Mouse (Mus musculus) adrenal gland, adult 18-20 months (tissue): ENCODE data around the gene Adk. TPM values are rescaled to one million over a fixed set of nuclear protein-coding genes. Genes with fewer than 3 reads are reported as not detected.
A peak's percentile ranks its signal among the peaks of the same experiment; 100 is the strongest.
"Not testable (repeated sequence)": the region's sequence is repeated elsewhere in the genome, so short reads cannot be mapped to it uniquely, and the experiment has no call there.

ENCODE experiments used
- DNase-seq, 2 experiments: peaks; one replicate each; pipeline ENCODE4 v3.0.0; 2021 to 2022; ENCODE audit warnings: low spot score in 2 of 2
- total RNA-seq, 2 experiments: library from RNA; stranded (reverse); gene quantifications; 1 replicate in 1 of 2; 2 replicates in 1 of 2; pipeline ENCODE4 v1.2.3; 2021

Adk gene
- total RNA-seq, 2 experiments from 2014 or later: 116 to 142 TPM

GRCm38 (mm10) chr14:21062766-21063513, 10.6 kb downstream of the Adk start:
- no peak for DNase-seq

GRCm38 (mm10) chr14:21064321-21064720, 11.9 kb downstream of the Adk start:
- DNase-seq: no peak

DNA sequence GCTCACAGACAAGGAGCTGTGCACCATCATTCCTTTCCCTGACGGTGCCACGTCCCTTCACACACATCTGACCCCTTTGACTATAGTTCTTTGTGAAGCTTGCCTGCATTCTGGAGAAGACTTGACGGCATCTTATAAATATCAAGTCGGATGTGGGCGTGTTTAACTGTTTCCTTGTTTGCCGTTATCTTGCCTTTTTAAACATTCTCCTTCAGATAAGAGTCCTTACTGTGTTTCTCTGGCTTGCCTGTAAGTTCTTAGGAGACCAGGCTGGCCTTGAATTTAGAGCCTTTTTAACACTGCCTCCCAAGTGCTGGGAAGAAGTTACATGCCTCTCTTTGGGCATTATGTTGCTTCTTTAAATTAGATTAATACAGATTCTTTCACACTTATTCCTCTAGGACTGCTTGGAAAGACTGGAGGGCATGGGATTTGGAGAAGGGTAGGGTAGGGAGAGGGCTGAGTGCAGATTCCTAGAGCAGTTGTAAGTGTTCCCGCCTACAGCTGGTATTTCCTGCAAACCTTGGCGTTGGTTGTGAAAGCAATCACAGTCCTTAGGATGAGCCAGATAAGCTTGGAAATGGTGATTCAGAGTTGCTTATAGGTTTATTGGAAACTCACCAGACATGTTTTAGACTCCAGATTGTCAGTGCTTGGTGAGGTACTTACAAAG, 13.3 kb downstream of the Adk start:
- no peak for DNase-seq

GRCm38 (mm10) chr14:21069594-21069993, 17.2 kb downstream of the Adk start:
- no peak for DNase-seq

GRCm38 (mm10) chr14:21073981-21074380, 21.6 kb downstream of the Adk start:
- no peak for DNase-seq

DNA sequence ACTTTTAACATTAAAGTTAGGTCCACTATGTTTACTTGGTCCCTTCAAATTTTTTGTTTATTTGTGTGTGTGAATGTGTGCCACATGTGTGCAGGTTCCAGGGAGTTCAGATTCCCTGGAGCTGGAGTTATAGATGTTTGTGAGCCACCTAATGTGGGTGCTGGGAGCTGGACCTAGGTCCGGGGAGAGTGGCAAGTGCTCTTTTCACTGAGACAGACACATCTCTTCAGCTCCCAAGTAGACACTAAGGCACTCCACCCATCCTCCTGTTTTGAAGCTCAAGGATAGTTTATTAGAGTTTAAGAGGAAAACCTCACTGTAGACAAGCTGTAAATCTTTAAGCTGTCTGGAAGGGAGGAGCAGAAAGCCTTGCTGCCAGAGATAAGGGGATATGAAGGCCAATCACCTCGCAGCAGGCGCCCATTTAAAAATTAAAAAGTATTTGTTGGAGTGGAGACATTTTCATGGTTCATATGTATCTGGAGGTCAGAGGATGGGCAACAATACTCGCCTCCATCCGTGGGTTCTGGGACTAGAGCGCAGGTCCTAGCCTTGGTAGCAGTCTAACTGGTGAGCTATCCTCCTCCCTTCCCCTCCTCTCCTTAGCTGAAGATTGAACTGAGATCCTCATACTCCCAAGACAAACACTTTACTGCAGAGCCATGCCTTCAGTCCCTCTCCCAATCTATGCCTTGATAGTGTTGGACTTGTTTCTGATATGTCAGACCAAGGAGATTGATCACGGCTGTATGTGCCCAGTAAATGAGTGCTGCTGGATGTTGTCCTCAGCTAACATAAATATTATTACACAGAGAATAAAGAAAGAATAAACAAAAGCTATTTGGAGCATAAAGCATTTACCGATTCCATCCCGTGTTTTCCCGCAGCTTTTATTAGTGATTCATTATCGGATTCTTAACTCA, 22.3 kb downstream of the Adk start:
- no peak for DNase-seq

- peak; percentile 94 to 95 for DNase-seq
Measured at GRCm38 (mm10) chr14:21075751-21076500, 23.6 kb downstream of the Adk start.

DNA sequence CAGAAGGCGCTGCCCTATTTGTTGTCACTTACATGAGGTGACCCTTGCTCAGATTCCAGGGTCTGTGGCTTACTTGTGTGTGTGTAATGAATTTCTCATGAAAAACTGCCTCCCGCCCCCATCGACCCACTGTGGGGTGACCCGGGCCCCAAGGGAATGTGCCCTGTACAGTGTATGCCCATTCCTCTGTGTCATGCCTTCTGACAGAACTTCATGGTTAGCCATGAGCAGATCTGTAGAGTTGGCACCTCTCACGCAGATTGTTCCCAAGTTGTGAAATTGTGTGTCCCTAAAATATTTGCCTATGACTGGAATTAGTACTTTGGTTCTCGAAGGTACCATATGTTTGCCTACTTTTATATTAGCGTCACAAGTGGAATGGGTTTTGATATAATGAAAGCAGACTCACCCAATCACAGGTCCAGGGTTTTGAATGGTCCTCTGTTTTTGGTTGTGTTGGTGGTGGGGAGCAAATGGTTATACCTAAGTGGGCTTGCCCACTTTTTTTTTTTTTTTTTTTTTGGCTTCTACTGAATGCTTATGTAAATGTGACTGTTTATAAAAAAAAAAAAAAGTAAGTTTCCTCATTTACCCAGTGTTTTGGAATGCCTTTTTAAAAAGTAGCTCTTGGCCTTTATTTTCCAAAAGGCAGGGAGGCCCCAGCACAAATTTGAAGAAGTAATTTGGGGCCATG, 24.3 kb downstream of the Adk start:
- DNase-seq: no peak

DNA sequence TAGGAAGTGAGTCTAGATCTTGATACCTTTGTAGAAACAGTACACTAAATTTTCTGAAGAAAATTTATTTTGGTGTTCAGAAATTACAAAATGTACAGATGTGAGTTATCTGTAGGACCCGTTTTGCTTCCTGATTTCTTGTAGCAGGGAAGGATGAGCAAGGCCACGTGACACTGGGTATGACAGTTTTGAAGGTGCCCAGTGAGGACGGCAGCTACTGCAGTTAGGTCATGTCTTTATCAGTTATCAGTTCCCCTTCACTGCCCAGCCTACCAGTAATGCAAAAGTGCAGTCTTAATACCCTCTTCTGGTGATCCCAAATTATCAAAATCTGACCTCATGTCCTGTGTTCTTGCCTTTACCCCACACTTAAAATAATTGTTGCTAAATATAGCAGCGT, 25.6 kb downstream of the Adk start:
- no peak for DNase-seq

- no peak for DNase-seq
Measured at GRCm38 (mm10) chr14:21078511-21078910, 26.1 kb downstream of the Adk start.

GRCm38 (mm10) chr14:21082823-21083222, 30.4 kb downstream of the Adk start:
- no peak for DNase-seq

- DNase-seq: no peak
Measured at GRCm38 (mm10) chr14:21085666-21086065, 33.3 kb downstream of the Adk start.

DNA sequence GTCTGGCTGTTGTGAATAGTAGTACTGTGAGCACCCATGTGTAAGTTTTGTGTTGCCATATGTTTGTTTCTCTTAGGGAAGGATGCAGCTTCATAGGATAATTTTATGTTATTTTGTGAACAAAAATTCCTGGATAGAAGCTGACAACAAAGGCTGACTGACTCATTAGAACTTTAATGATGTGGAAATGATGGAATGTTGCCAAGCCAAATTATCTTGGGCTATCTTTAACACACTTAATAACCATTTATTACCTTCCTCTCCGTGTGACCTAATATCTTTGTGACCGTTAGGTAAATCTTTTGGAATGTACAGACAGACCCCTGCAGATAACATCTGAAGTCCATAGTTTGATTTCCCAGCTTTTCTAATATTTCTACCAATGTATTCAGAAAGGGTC, 33.7 kb downstream of the Adk start:
- no peak for DNase-seq

- DNase-seq: no peak
Measured at GRCm38 (mm10) chr14:21086827-21087351, 34.5 kb downstream of the Adk start.

- DNase-seq: no peak
Measured at GRCm38 (mm10) chr14:21087390-21088060, 35.2 kb downstream of the Adk start.

DNA sequence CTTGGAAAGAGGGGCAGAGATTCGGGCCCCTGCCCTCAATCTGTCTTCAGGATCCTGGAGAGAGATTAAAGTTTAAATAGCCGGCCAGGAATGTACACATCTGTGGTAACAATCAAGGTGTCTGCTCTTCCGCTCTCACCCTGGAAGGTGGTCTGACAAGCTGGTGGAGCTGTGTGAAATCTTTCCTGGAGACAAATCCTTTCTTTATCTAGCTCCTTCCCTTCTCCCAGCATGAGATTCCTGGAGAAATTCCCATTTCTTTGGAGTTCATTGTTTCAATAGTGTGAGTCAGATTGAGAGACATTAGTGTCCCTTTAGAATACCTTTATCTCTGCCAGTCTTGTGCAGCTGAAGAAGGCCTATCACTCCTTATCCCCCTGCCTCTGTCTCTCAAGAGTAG, 36.4 kb downstream of the Adk start:
- DNase-seq: no peak

- no peak for DNase-seq
Measured at GRCm38 (mm10) chr14:21090400-21090799, 38.0 kb downstream of the Adk start.

DNA sequence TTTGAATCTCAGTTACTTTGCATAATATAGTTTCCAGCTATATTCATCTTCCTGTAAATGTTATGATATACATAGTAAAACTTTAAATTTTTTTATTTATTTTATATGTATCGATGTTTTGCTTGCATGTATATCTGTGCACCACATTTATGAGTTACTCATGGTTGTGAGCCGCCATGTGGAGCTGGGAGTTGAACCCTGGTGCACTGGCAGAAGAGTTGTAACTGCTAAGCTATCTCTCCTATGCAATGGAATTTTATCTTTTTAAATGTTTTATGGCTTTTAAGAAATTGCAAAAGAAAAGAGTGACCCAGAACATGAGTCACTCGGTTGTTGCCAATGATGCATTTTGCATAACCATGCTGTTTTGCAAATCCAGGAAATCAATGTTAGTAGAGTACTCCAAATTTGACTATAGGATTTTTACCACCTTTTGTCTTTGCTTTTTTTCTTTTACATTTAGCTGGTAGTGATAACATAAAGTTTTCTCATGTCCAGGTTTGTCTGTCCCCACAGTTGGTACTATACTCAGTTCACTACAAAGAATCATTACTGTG, 38.6 kb downstream of the Adk start:
- DNase-seq: no peak

DNA sequence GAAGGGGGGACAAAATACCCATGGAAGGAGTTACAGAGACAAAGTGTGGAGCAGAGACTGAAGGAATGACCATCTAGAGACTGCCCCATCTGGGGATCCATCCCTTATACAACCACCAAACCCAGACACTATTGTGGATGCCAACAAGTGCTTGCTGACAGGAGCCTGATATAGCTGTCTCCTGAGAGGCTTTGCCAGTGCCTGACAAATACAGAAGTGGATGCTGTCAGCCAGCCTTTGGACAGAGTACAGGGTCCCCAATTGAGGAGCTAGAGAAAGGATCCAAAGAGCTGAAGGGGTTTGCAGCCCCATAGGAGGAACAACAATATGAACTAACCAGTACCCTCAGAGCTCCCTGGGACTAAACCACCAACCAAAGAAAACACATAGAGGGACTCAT, 41.8 kb downstream of the Adk start:
- DNase-seq: not testable (repeated sequence)
